Mouse (Mus musculus) embryonic fibroblast, embryonic 13.5 days (primary cell): ENCODE results near the gene Npc2.

Experiments
- CTCF ChIP-seq: IDR thresholded peaks from 2 replicates; pipeline ENCODE4 v1.5.1; 2011; ENCODE audit warnings: mild to moderate bottlenecking, control low read depth, low read length, moderate library complexity, borderline replicate concordance; ENCODE audit not compliant: insufficient read depth
- POLR2A ChIP-seq: IDR thresholded peaks from 2 replicates; pipeline ENCODE4 v1.6.1; 2011; ENCODE audit warnings: low read depth, mild to moderate bottlenecking, control low read depth, low read length, moderate library complexity

DNA sequence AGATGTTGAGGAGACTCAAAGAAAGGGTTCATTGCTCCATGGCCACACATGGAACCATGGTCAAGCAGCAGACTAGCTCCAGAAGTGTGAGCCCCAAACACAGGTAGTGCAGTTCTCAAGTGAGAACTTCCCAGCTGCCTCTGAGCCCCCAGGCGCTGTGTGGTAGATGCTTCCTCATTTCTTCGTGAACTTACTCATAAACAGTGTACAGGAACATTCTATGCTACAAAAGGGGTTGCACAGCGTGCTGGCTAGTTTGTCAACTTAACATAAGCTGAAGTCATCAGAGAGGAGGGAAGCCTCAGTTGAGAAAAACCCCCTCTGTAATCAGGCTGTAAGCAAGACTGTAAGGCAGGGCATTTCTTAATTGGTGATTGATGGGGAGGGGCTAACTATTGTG is 29.7 kb upstream of the Npc2 start:
- TF ChIP-seq POLR2A (no peak), CTCF (no peak)
